Mouse (Mus musculus): ENCODE data around the gene Vmn2r36. TPM values are rescaled to one million over a fixed set of nuclear protein-coding genes. Genes with fewer than 3 reads are reported as not detected.
"Not testable (repeated sequence)": the region's sequence is repeated elsewhere in the genome, so short reads cannot be mapped to it uniquely, and the experiment has no call there.

Vmn2r36 gene
- total RNA-seq (2021): not detected

GRCm38 (mm10) chr7:7902395-7902794 is at the start of gene Vmn2r36:
TSS of gene Vmn2r36 (minus strand) at chr7:7902495.
- not testable (repeated sequence) for DNase-seq

Other genes with a start within 250 kb of the Vmn2r36 start
- gene Vmn2r34, start 213.0 kb downstream of the Vmn2r36 start, total RNA-seq (2021): not detected
- gene Vmn2r35, start 82.6 kb downstream of the Vmn2r36 start, total RNA-seq (2021): not detected

All from heart, postnatal 4 days (tissue).